Mouse (Mus musculus): Measurements from ENCODE around the gene CK137956. TPM values are rescaled to one million over a fixed set of nuclear protein-coding genes. Genes with fewer than 3 reads are reported as not detected.

The CK137956 gene
- total and polyA plus RNA-seq, 2 experiments from 2014 or later = 2.3 to 3.2 TPM

- TF ChIP-seq CTCF (IDR thresholded peaks at IDR 0.05) = peak; percentile 79
- DNase-seq (ENCODE audit: low spot score) (peak; percentile 86), ATAC-seq (ENCODE audit: low FRiP score) (no peak)
- no peak overlapping the region for H3K27ac ChIP-seq (ENCODE audit: low read depth, low read length)
- peak overlapping the region; percentile 82 for H3K4me3 ChIP-seq (ENCODE audit: low read depth, low read length)
- peak overlapping the region; percentile 85 for H3K4me2 ChIP-seq (ENCODE audit: low read depth, low read length, poor library complexity, severe bottlenecking)
- no peaks in the 10 kb centered on the region for H3K36me3 ChIP-seq (ENCODE audit: insufficient read depth, low read length)
- WGBS = 3% methylated on average over 18 of the region's 18 CpGs
- H3K4me1 ChIP-seq (ENCODE audit: insufficient read depth, low read length) = 0 out of 2 replicates have a peak, but pooled peaks cover 11% of the 10 kb centered on the region
- H3K9ac ChIP-seq (replicated peaks; ENCODE audit: low read length, poor library complexity, severe bottlenecking) = peak overlapping the region; percentile 91
- H3K9me3 ChIP-seq (ENCODE audit: low read length) = no peaks in the 10 kb centered on the region
- no peaks in the 10 kb centered on the region for H3K27me3 ChIP-seq (ENCODE audit: insufficient read depth, low read length)
Observed at GRCm38 (mm10) chr4:127989347-127989995, 18.7 kb upstream of the CK137956 start.

- H3K4me3 ChIP-seq (ENCODE audit: low read depth, low read length) = peak overlapping the region; percentile 82
- ATAC-seq (ENCODE audit: low FRiP score) (no peak), DNase-seq (ENCODE audit: low spot score) (peak; percentile 30)
- H3K9ac ChIP-seq (replicated peaks; ENCODE audit: low read length, poor library complexity, severe bottlenecking) = peak overlapping the region; percentile 91
- H3K9me3 ChIP-seq (ENCODE audit: low read length) = no peaks in the 10 kb centered on the region
- WGBS = under 1% methylated on average over 32 of the region's 39 CpGs
- H3K36me3 ChIP-seq (ENCODE audit: insufficient read depth, low read length) = no peaks in the 10 kb centered on the region
- peak overlapping the region; percentile 82 for H3K27ac ChIP-seq (ENCODE audit: low read depth, low read length)
- H3K4me2 ChIP-seq (ENCODE audit: low read depth, low read length, poor library complexity, severe bottlenecking) = peak overlapping the region; percentile 85
- no peak for TF ChIP-seq CTCF (IDR thresholded peaks at IDR 0.05)
- no peaks in the 10 kb centered on the region for H3K27me3 ChIP-seq (ENCODE audit: insufficient read depth, low read length)
- 0 out of 2 replicates have a peak, but pooled peaks cover 11% of the 10 kb centered on the region for H3K4me1 ChIP-seq (ENCODE audit: insufficient read depth, low read length)
Observed at GRCm38 (mm10) chr4:127988526-127989180, 17.9 kb upstream of the CK137956 start.

- 1% methylated on average over 27 of the region's 65 CpGs for WGBS
- peak; percentile 88 for DNase-seq (ENCODE audit: low spot score)
- peak within 1 kb of the TSS; percentile 82 for H3K27ac ChIP-seq (ENCODE audit: low read depth, low read length)
- peak within 1 kb of the TSS; percentile 82 for H3K4me3 ChIP-seq (ENCODE audit: low read depth, low read length)
- TF ChIP-seq CTCF (IDR thresholded peaks at IDR 0.05) = no peak
- H3K9me3 ChIP-seq (ENCODE audit: low read length) = no peaks in the 10 kb centered on the region
- H3K4me2 ChIP-seq (ENCODE audit: low read depth, low read length, poor library complexity, severe bottlenecking) = peak within 1 kb of the TSS; percentile 85
- peak within 1 kb of the TSS; percentile 91 for H3K9ac ChIP-seq (replicated peaks; ENCODE audit: low read length, poor library complexity, severe bottlenecking)
- no peaks in the 10 kb centered on the region for H3K36me3 ChIP-seq (ENCODE audit: insufficient read depth, low read length)
- H3K4me1 ChIP-seq (ENCODE audit: insufficient read depth, low read length) = 0 out of 2 replicates have a peak, but pooled peaks cover 11% of the 10 kb centered on the region
- H3K27me3 ChIP-seq (ENCODE audit: insufficient read depth, low read length) = no peaks in the 10 kb centered on the region
- peak; percentile 39; the same call in 1 of the 2 replicates for ATAC-seq (ENCODE audit: low FRiP score)
Observed at GRCm38 (mm10) chr4:127987784-127988455, 17.2 kb upstream of the CK137956 start, which contains the start of gene Csmd2. Gene Csmd2, plus strand, starts transcription at chr4:127987857.

DNA sequence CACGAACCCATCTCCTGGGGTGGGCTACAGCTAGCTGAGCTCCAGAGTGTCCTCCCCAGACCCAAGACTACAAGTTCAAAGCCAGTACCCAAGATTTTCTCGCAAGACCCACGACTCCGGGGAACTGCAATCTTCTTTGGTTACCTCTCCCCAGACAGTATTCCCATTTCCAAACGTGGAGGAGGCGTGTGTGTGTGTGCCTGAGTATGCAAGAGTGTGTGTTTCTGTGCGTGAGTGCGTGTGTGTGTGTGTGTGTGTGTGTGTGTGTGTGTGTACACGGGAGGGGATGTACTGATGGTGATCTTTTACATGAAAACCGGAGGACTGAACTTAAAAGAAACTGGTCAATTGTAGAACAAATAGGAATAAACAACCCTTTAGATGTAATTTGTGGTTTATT lies 16.5 kb upstream of the CK137956 start:
- peak overlapping the region; percentile 85 for H3K4me2 ChIP-seq (ENCODE audit: low read depth, low read length, poor library complexity, severe bottlenecking)
- no peaks in the 10 kb centered on the region for H3K36me3 ChIP-seq (ENCODE audit: insufficient read depth, low read length)
- no peaks in the 10 kb centered on the region for H3K27me3 ChIP-seq (ENCODE audit: insufficient read depth, low read length)
- no peak for DNase-seq (ENCODE audit: low spot score)
- no peak for TF ChIP-seq CTCF (IDR thresholded peaks at IDR 0.05)
- 4% methylated on average over 10 of the region's 10 CpGs for WGBS
- no peaks in the 10 kb centered on the region for H3K9me3 ChIP-seq (ENCODE audit: low read length)
- peak overlapping the region; percentile 91 for H3K9ac ChIP-seq (replicated peaks; ENCODE audit: low read length, poor library complexity, severe bottlenecking)
- ATAC-seq (ENCODE audit: low FRiP score) = no peak
- 0 out of 2 replicates have a peak, but pooled peaks cover 5% of the 10 kb centered on the region for H3K4me1 ChIP-seq (ENCODE audit: insufficient read depth, low read length)
- H3K27ac ChIP-seq (ENCODE audit: low read depth, low read length) = peak overlapping the region; percentile 82
- H3K4me3 ChIP-seq (ENCODE audit: low read depth, low read length) = peak overlapping the region; percentile 82

DNA sequence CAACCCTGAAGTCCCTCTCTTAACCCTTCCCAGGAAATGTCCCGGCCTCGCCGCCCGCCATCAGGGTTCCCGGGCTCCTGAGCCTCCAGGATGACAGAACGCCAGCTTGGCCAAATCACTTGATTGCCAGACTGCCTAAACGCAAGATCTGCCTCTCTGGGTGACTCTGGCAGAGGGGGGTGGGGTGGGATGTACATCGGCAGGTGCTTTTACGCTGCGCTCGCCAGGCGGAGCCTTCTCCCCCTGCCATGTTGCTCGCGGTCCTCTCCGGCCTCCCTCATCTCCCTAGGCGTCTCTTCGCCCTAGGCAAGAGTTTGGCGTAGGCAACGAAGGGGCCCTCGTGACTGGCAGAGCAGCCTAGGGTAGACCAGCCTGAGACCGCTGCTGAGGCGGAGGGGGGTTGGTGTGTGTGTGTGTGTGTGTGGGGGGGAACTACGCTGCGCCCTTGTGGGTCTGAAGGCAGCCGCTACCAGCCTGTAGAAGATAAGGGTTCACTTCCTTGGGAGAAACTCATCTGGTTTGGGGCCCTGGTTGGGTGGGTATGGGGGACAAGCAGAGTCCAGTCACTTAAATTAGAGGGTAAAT lies 15.8 kb upstream of the CK137956 start:
- Histone ChIP-seq H3K36me3 (ENCODE audit: insufficient read depth, low read length) (no peaks in the 10 kb centered on the region), H3K9me3 (ENCODE audit: low read length) (no peaks in the 10 kb centered on the region), H3K27ac (ENCODE audit: low read depth, low read length) (peak overlapping the region; percentile 82), H3K4me3 (ENCODE audit: low read depth, low read length) (peak overlapping the region; percentile 82), H3K9ac (replicated peaks; ENCODE audit: low read length, poor library complexity, severe bottlenecking) (peak overlapping the region; percentile 91), H3K4me2 (ENCODE audit: low read depth, low read length, poor library complexity, severe bottlenecking) (peak overlapping the region; percentile 85), H3K4me1 (ENCODE audit: insufficient read depth, low read length) (0 out of 2 replicates have a peak, but pooled peaks cover 5% of the 10 kb centered on the region), H3K27me3 (ENCODE audit: insufficient read depth, low read length) (no peaks in the 10 kb centered on the region)
- WGBS = 2% methylated on average over 25 of the region's 25 CpGs
- peak; percentile 61 for DNase-seq (ENCODE audit: low spot score)
- peak; percentile 15; the same call in 1 of the 2 replicates for ATAC-seq (ENCODE audit: low FRiP score)
- TF ChIP-seq CTCF (IDR thresholded peaks at IDR 0.05) = peak; percentile 35
